Mouse (Mus musculus): Measurements from ENCODE around the gene Zbtb8a.
A peak's percentile ranks its signal among the peaks of the same experiment; 100 is the strongest.
"Not testable (repeated sequence)": the region's sequence is repeated elsewhere in the genome, so short reads cannot be mapped to it uniquely, and the experiment has no call there.

The Zbtb8a gene

DNA sequence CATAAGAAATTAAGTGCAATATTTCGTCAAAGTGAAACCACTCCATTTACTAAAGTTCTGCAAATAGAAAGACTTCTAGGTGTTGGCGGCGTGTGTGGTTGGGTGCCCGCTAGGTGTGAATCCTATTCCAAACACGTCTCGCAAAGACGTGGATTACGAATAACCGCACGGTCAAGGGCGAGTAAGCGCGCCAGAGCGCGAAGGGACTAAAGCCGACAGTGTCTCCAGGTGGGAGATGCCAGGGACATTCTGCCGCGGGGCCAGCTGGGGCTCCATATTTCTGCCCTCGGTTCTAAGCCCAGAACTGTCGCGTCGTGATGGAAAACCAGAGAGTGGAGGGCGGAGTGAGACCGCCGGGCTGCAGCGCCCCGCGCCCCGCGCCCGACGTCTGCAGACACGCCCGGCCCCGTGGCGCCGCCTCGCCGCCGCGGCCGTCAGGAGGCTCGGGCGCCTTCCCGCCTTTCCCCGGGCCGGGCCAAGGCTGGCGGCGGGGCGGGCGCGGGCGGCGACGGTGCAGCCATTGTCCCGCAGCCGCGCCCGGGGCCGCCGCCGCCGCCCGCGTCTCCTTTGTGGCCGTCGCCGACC is 863 bp downstream of the Zbtb8a start:
- DNase-seq (ENCODE audit: extremely low read depth, low read depth): peak; percentile 26

DNA sequence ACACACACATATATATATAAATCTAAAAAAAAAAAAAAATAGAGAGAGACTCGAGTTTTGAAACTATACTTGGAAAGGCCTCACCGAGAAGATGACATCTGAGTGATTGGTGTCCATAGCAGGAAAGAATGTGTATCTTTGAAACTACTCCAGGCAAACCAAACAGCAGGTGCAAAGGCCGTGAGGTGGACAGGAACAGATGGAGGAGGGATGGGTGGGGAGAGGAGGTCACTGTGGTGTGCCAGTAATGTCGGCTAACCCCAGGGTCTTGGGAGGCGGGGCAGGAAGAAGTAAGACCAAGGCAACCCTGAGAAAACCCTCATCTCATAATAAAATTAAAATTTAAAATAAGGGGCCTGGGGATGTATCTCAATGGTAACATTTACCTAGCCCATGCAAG is 2.1 kb downstream of the Zbtb8a start:
- DNase-seq (ENCODE audit: extremely low read depth, low read depth): no peak

DNA sequence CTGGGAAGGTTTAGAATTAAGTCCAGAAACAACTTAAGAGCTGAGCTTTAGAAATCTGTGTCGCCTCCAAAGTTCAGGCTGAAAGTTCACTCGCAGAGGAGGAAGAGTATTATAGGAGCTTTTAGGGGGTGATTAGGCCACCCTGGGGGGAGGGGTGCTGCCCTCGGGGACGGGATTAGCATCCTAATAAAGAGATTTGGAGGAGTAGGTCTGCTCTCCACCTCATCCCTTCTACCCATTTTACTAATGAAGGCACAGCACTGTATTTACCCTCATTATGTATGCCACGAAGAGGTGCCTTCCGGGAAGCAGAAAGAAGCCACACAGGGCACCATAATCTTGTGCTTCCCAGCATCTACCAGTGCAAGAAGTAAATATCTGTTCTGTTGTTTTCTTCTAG is 2.9 kb downstream of the Zbtb8a start:
- no peak for DNase-seq (ENCODE audit: extremely low read depth, low read depth)

DNA sequence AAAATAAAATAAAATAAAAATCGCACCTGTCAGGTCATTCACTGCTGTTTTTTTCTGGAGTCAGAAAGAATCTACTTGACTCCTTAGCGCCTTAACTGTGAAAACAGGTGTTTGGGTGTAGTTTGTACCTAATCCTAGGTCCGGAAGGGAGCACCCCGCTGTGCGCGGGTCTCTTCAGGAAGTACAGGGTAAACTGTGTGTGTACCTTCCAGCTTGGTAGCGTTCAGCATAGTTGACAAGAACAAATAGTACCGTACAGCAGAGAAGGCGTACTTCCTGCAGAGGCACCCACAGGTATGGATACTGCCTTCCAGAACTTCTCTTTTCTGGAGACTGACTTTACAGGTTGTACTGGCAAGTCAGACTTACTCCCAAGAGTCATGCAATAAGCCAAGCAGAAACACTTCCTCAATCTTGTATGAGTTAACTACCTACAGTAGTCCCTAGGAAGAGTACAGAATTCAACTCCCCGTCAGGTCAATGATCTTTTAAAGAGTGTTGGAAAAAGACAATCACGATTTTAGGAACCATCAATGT is 3.6 kb downstream of the Zbtb8a start:
- DNase-seq (ENCODE audit: extremely low read depth, low read depth): peak; percentile 15

DNA sequence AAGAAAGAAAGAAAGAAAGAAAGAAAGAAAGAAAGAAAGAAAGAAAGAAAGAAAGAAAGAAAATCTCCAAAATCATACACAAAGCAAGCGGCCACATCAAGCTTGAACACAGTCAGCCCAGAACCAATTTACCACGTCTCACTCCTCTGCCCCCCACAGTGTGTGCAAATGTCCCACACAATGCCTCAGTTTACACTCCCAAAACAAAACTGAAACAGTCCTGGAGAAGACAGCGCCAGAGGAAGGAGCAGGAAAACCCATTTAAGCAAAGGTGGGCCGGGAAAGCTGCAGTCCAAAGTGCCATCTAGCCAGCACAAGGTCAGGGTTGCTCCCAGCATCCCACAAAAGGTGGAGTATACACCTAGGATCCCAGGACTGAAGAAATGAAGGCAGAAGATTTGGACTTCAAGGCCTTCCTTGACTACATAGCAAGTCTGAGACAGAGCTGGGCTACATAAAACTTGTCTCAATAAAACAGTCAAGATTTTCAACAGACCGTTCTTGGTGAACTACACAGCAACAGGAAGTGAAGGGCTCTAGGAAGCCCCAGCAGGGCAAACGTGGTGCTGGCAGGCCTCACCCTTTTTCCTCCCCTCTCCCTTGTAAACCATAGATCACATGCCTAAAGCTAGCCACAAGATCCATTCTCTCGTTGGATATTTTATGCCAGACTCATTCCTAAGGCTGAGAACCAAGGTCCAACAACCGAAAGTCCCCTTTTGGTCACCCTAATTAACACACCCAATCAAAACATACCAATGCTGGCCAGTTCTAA is 4.5 kb downstream of the Zbtb8a start:
- DNase-seq (ENCODE audit: extremely low read depth, low read depth): no peak

DNA sequence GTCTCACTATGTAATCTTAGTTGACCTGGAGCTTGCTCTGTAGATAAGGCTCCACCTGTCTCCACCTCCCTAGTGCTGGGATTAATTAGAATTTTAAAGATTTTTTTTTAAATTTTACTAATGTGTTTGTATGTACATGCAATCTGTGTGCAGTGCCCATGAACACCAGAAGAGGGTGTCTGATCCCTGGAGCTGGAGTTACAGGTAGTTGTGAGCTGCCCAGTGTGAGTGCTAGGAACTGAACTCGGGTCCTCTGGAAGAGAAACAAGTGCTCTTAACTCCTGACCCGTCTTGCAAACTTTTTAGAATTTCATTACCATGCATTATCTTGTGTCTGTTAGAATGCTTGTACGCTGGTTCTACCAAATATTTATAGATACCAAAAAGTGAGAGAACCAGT is 6.5 kb downstream of the Zbtb8a start:
- DNase-seq (ENCODE audit: extremely low read depth, low read depth): no peak

DNA sequence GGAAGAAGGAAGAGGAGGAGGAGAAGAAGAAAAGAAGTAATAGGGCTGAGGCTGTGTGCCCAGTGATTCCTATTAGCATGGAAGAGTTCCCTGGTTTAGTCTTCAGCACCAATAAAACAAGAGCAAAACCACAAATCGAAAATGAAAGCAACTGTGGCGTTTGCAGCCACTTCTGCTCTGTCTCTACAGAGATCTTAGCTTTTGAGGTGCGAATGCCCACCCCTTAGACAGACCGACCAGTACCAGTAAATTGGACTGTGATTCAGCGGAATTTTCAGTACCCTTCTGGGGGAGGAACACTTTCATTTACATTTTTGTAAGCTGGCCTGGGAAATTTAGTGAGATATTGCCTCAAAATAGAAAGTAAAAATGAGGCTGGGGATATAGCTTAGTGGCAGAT is 12.7 kb downstream of the Zbtb8a start:
- DNase-seq (ENCODE audit: extremely low read depth, low read depth): no peak

DNA sequence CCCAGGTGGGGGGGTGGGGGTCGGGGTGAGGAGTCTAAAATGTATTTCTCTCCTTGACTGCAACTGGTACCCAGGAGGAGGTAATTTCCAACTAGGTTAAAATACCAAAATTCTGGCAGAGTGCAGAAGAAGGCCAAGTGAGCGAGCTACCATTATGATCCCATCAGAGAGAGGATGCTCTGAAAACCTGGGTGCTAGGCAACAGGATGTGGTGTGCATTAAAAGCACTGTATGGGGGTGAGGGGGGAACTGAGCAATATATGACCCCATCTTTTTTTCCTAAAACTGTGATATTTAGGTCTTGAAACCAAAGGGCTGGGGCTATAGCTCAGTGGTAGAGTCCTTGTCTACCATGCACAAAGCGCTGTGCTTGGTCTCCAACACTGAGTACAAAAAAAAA is 13.5 kb downstream of the Zbtb8a start:
- DNase-seq (ENCODE audit: extremely low read depth, low read depth): no peak

DNA sequence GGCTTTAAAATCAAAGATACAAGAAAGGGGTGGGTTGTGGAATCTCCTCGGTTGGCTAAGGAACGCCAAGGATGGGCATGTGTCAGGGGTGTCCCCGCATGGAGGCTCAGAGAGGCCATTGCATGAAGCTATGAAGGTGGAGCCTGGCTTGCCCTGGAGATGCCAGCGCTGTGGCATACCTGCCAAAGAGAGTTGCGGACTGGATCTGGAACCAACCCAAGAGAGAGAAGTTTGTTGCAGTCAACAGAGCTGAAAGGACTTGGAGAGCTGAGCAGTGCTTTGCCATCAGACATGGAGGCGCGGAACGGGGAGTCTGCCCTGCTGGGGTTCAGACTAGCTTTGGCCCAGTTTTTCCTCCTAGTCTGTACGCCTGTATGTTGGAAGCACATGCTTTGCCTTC is 14.5 kb downstream of the Zbtb8a start:
- no peak for DNase-seq (ENCODE audit: extremely low read depth, low read depth)

DNA sequence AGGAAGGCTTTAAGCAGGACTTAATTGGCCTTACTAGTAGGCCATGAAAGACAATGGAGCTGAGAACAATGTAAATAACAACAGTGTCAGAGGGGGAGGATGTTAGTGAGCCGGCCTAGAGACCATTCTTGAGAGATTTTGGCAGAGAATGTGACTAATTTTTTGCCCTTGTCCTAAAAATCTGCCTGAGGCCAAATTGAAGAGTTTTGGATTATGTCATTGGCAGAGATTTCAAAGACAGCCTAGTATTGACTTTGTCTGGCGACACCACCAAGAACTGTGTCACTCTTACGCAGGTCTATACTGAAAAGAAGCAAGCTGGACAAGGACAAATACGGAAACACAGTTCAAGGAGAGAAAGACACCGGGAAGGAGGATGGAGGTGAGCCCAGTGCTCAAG is 15.1 kb downstream of the Zbtb8a start:
- DNase-seq (ENCODE audit: extremely low read depth, low read depth): no peak

DNA sequence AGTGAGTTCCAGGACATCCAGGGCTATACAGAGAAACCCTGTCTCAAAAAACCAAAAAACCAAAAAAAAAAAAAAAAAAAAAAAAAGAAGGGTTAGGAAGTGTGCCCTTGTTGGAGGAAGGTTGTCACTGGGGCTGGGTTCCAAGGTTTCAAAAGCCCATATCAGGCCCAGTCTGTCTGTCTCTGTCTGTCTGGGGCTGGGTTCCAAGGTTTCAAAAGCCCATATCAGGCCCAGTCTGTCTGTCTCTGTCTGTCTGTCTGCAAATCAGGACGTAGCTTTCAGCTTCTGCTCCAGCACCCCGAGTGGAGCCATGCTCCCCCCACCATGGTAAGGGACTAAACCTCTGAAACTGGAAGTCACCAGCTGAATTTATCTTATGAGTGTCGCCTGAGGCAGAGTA is 15.7 kb downstream of the Zbtb8a start:
- not testable (repeated sequence) for DNase-seq (ENCODE audit: extremely low read depth, low read depth)

DNA sequence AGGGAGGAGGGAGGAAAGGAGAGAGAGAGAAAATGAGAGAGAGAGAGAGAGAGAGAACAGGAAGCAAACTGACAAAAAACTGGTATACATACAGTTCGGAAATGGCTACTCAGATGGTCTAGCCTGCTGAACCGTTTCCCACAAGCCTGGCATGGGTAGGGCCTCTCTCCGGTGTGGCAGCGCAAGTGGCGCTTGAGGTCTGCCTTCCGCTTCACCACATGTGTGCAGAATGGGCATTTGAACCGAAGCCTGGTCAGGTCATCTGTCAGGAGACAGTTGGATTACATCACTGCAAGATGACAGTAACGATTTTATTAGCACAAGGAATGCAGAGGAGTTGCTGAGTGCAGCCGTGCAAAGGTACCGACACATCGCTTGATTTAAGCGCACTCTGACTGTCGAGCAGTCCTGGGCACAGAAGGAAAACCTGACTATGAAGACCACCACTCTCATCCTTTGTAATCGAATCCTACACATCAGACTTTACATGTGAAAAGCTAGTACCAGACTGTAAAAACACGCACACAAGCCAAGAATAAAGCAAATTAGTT is 20.2 kb downstream of the Zbtb8a start:
- DNase-seq (ENCODE audit: extremely low read depth, low read depth): no peak

DNA sequence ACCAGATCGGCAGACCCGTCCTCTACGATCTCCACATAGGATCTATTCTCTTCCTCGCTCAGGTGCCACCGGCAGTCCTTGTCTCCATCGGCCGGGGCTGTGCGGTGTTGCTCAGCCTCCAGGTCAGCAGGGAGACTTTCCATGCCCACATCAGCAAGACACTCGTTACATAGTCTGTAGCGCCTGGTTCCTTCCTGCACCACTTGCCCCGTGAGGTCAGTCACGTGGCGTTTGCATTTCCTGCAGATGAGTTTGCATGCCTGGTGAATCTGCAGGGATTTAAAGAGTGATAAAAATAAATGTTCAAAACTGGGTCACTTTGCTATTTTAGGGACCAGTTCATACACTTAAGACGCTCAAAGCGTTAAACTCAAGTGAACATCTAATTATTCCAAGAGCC is 23.7 kb downstream of the Zbtb8a start:
- no peak for DNase-seq (ENCODE audit: extremely low read depth, low read depth)

DNA sequence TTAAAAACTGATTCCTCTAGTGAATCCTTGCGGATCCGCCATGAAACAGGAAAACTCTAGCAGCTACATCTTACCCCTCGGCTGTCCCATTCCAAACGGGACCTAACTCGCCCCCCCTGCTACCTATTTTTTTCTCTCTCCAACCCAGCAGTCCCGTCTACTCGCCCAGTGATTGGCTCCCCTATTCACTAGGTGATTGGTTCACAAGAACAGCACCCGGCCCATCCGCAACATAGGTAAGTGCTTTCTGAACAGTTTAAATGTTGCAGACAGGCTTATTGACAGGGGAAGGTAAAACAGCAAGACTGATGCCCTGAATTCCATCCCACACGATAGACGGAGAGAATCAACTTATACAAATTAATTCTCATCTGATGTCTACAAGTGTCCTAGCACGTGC is 24.7 kb downstream of the Zbtb8a start:
- DNase-seq (ENCODE audit: extremely low read depth, low read depth): no peak

DNA sequence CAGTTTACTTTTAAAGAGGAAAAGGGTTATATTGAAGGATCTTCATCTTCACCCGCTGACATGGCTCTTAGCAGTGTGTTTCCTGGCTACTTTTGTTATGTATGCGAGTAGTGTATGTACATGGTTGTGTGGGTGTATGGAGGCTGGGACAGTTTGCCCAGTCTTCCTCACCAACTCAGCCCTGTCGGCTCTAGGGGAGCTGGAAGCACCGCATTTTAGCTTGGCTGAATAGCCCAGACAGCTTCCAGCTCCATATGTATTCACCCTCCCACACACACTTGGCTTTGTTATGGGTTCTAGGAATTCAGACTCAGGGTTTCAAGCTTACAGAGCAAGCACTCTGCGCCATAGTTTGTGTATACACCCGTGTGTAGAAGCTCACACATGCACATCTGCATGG is 26.8 kb downstream of the Zbtb8a start:
- DNase-seq (ENCODE audit: extremely low read depth, low read depth): no peak

DNA sequence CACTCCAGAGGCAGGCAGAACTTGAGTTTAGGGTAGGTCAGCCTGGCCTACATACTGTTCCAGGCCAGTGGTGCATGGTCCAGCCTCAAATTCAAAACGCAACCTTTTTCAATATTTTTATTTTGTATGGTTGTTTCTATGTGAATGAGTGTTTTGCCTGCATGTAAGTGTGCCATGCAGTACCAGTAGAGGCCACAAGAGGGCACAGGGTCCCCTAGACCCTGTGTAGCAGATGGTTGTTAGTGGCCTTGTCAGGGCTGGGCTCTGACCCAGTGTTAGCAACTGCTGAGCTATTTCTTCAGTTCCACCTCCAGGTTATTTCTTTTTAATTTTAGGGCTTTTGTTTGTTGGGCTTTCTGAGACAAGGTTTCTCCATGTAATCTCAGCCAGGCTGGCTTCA is 27.3 kb downstream of the Zbtb8a start:
- DNase-seq (ENCODE audit: extremely low read depth, low read depth): peak; percentile 55

DNA sequence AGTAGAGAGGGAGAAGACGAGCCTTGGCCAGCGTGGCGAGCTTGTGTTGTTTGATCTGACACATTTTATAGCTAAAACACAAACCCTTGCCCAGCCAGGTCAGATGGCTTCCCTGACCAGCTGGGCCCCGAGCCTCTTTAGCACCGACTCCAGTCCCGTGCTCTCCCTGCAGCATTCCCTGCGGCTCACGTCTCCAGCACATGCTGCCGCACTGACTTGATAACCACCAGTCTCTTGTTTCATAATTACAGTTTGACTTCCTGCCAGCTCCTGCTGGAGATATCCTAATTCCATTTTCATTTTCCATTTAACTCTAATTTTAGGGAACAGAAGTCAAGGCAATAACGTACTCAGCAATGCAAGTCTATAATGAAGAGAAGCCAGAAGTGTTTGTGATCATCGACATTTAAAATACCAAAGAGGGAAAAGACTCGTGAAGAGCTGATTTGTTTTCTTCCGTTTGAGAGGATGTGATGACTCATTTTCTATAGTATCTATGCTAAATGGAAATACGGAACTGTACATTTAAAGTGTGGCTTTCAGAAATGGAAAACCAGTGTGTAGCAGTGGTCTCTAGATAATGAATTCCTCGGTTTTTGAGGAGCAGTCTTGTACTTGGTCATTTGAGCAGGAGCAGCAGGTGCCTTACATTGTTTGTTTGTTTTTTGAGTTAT is 31.3 kb downstream of the Zbtb8a start:
- peak; percentile 43 for DNase-seq (ENCODE audit: extremely low read depth, low read depth)

DNA sequence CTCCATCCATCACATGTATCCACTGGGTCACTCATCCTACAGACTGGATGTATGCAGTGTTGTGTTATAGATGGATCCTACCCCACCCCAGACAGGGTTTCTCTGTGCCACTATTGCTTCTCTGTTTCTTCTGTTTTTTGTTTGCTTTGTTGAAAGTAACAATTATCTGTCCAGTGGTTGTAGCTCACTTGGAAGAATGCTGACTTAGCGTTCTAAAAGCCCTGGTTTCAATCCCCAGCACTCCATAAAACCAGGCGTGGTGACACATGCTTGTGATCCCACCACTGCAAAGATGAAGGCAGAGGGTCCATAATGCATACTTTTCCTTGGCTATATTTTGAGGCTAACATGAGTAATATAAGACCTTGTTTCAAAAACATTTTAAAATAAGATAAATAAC is 35.2 kb downstream of the Zbtb8a start:
- DNase-seq (ENCODE audit: extremely low read depth, low read depth): no peak

DNA sequence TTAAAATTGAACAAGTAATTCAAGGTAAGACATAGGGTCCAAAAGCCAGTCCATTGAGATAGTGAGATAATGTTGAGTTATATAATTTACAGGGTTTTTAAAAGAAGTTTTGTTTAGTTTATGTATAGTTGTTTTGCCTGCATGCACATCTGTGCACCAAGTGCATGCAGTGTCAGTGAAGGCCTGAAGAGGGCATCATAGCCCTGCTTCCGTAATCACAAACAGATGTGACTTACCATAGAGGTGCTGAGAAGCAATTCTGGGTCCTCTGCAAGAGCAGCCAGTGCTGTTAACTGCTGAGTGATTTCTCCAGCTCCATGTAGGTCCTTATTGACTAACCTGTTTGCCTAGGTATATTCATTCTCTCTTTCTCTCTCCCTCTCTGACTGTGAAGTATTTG is 36.0 kb downstream of the Zbtb8a start:
- peak; percentile 12 for DNase-seq (ENCODE audit: extremely low read depth, low read depth)

DNA sequence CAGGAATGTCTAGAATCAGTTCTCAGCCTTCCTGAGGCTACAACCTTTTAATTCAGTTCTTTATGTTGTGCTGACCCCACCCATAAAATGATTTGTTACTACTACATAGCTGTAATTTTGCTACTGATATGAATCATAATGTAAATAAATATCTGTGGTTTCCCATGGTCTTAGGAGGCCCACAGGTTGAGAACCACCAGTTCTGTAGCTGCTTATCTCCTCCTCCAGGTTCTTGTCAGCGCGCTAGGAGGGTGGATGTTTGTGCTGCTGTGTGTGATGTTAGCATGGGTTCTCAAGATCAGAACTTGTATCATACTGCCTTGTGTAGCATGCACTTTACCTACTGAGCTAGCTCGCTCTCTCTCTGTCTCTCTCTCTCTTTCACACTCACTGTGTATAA is 38.2 kb downstream of the Zbtb8a start:
- DNase-seq (ENCODE audit: extremely low read depth, low read depth): peak; percentile 29

DNA sequence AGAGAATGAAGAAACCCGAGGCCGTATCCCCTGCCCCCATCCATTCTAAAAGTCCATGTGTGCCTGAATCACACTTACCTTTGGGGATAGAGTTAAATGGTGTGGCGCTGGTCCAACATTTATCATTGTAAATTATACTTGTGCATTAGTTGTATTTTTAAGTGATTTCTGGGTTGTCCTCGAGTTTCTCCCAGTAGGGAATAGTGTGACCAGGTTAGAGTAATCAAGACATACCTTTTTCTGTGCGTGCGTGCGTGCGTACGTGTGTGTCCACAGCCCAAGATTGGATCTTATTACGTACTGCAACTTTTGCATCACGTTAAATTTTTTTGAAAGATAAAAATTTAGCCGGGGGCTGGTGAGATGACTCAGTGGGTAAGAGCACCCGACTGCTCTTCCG is 41.6 kb downstream of the Zbtb8a start:
- peak; percentile 13 for DNase-seq (ENCODE audit: extremely low read depth, low read depth)

All from MEL-GATA-1-ER (cell line).